8 mouse cellular contexts compared by ENCODE assay signal in genomic region chr13:89741116-89741551, GRCm38 (mm10). TPM values are rescaled to one million over a fixed set of nuclear protein-coding genes. Genes with fewer than 3 reads are reported as not detected.
DNase-seq lines count a peak whose midpoint lies in the region; ATAC-seq and TF ChIP-seq lines count a peak whose summit lies in the region.

No protein-coding gene starts in this region.

- TF ChIP-seq CTCF in heart, adult 2 months (IDR thresholded peaks at IDR 0.05): no peak

- peak overlapping the region; percentile 91 for H3K4me2 ChIP-seq in midbrain, embryonic 11.5 days

- intact Hi-C loops in heart, adult 2 months (cut with DNase I): loop anchor here (5.0 to 10.0 kb wide), 2 partner anchors 344 to 776 kb away; partner anchors contain the start of genes Tmem167 and Xrcc4

- no peaks in the 10 kb centered on the region for H3K79me2 ChIP-seq in heart, adult 2 months (replicated peaks; ENCODE audit: control insufficient read depth, insufficient read depth, low read length)

- H3K4me1 ChIP-seq in heart, adult 2 months (ENCODE audit: control insufficient read depth, insufficient read depth, low read length): peaks cover 5% of the 10 kb centered on the region
- H3K4me1 ChIP-seq in midbrain, embryonic 11.5 days (ENCODE audit: control insufficient read depth, insufficient read depth, low read length): peaks cover 17% of the 10 kb centered on the region

- peak overlapping the region; percentile 54 for H3K4me3 ChIP-seq in heart, adult 2 months
- H3K4me3 ChIP-seq in midbrain, embryonic 11.5 days (ENCODE audit: low read depth, low read length): peak overlapping the region; percentile 52

- peak; percentile 31 for ATAC-seq in midbrain, embryonic 11.5 days (ENCODE audit: low FRiP score)

- H3K27ac ChIP-seq in heart, adult 2 months: peak overlapping the region; percentile 59
- peak overlapping the region; percentile 71 for H3K27ac ChIP-seq in midbrain, embryonic 11.5 days (ENCODE audit: low read depth, low read length)

- TF ChIP-seq POLR2A in heart, adult 2 months (IDR thresholded peaks at IDR 0.05; ENCODE audit: insufficient read depth, low read depth, low read length): no peak

- DNase-seq in adrenal gland, postnatal 14 days: peak; percentile 21
- DNase-seq in adrenal gland, postnatal 25 days: no peak
- peak; percentile 6 for DNase-seq in thymus, postnatal 4 days
- DNase-seq in thymus, postnatal 10 days (ENCODE audit: low spot score in 2 of 2): no peak
- peak; percentile 37 to 54 for DNase-seq in heart, adult 2 months
- DNase-seq in kidney, postnatal 14 days: peak; percentile 15
- DNase-seq in midbrain, embryonic 11.5 days (ENCODE audit: low spot score, missing footprints): peak; percentile 96
- no peak for DNase-seq in layer of hippocampus, adult 11-12 months (ENCODE audit: low spot score)

- no peaks in the 10 kb centered on the region for H3K9me3 ChIP-seq in midbrain, embryonic 11.5 days (ENCODE audit: control insufficient read depth, low read length)

- TF ChIP-seq EP300 in heart, adult 2 months (IDR thresholded peaks at IDR 0.05; ENCODE audit: insufficient read depth, low read depth, low read length): no peak

- peaks cover 8% of the 10 kb centered on the region for H3K27me3 ChIP-seq in heart, adult 2 months (ENCODE audit: control insufficient read depth, insufficient read depth, low read length)
- H3K27me3 ChIP-seq in midbrain, embryonic 11.5 days (ENCODE audit: control insufficient read depth, insufficient read depth, low read length): peaks cover 3% of the 10 kb centered on the region; the same call in 1 of the 2 replicates

- under 1% methylated on average over 14 of the region's 14 CpGs for WGBS in heart, adult 2 months
- 0% methylated on average over 14 of the region's 14 CpGs for WGBS in midbrain, embryonic 11.5 days

- 0 out of 2 replicates have a peak, but pooled peaks cover 2% of the 10 kb centered on the region for H3K36me3 ChIP-seq in heart, adult 2 months (ENCODE audit: control insufficient read depth, insufficient read depth, low read length)
- no peaks in the 10 kb centered on the region for H3K36me3 ChIP-seq in midbrain, embryonic 11.5 days (ENCODE audit: control insufficient read depth, insufficient read depth, low read length)

- H3K9ac ChIP-seq in heart, adult 2 months (ENCODE audit: low read depth, low read length): peak overlapping the region; percentile 7
- H3K9ac ChIP-seq in midbrain, embryonic 11.5 days (ENCODE audit: low read length): peak overlapping the region; percentile 73

RNA-seq across cellular contexts. Expression of gene Vcan, which starts 1.2 kb away (rescaled TPM):
- total RNA-seq in adrenal gland, postnatal 14 days (2021): 6.1 and 8.5 TPM in 2 replicates
- 2.3 and 3.0 TPM in 2 replicates for total RNA-seq in adrenal gland, postnatal 25 days (2021)
- 1 to 10 TPM; 7.3 to 9.1 TPM for total RNA-seq in heart, adult 2 months (2021)
- polyA plus RNA-seq in heart, adult 2 months (2012; rRNA removed): 7.8 and 11.0 TPM in 2 replicates
- 36.8 and 39.7 TPM in 2 replicates for polyA plus RNA-seq in midbrain, embryonic 11.5 days (2014; fragmentation: Nextera tagmentation; extraction: Ambion mirVana)

Comparison
In these comparisons a context has a peak if more than half of its experiments do, and no peak if none do; other contexts are left out.
1. DNase-seq: peak in adrenal gland, postnatal 14 days (single experiment), thymus, postnatal 4 days (single experiment), heart, adult 2 months (2 of 2), kidney, postnatal 14 days (single experiment) and midbrain, embryonic 11.5 days (single experiment); none in adrenal gland, postnatal 25 days (single experiment), thymus, postnatal 10 days (0 of 2) and layer of hippocampus, adult 11-12 months (single experiment).